ENCODE assay signal across 17 mouse cellular contexts in the genomic region with DNA sequence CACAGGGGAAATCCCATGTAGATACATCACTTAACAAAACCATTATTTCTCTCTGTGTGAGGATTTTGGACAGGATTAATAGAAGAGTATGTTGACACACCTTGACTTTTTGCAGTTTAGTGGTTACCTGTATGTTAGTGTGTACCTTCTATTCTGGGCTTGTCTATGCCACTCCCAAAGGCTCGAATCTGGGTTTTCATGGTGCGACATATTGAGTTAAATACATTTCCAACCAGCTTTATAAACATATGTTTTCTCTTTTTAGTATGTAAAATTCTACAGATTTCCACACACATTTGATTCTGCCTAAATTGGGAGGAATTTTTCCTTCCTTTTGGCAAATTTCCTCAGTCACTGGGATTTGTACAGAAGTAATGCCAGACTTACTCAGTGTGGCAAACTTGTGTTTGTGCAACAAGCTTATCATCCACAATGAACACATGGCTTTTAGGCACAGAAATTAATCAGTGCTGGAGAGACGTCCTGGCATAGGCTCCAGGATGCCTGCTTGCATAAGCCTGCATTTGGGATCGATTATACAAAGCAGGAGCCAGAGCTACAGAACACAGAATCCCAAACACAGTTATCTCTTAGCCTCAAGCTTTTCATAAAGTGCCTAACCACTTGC.
DNase-seq lines count a peak whose midpoint lies in the region; ATAC-seq and TF ChIP-seq lines count a peak whose summit lies in the region.
"Had no signal": no experiment of that assay in that cellular context is flagged by ENCODE, and none has a peak within 500 bp of the region (broad histone marks: within the 10 kb centered on the region; RNA-seq: fewer than 3 reads in every experiment).

No protein-coding gene starts in this region.

- no peaks in the 10 kb centered on the region for H3K36me3 ChIP-seq in embryonic facial prominence, embryonic 14.5 days (ENCODE audit: control insufficient read depth, insufficient read depth, low read length)
- no peaks in the 10 kb centered on the region for H3K36me3 ChIP-seq in intestine, postnatal 0 days (ENCODE audit: control insufficient read depth, insufficient read depth)
- H3K36me3 ChIP-seq: heart, embryonic 10.5 days; hindbrain, embryonic 13.5 days; kidney, embryonic 15.5 days; liver, embryonic 12.5 days; midbrain, embryonic 12.5 days had no signal

- H3K4me1 ChIP-seq in embryonic facial prominence, embryonic 14.5 days (ENCODE audit: control insufficient read depth, insufficient read depth, low read length): no peaks in the 10 kb centered on the region; the same call in 1 of the 2 replicates
- no peaks in the 10 kb centered on the region for H3K4me1 ChIP-seq in intestine, postnatal 0 days (replicated peaks; ENCODE audit: control insufficient read depth, insufficient read depth, low read length)
- H3K4me1 ChIP-seq: kidney, embryonic 15.5 days; liver, embryonic 12.5 days had no signal

- H3K4me3 ChIP-seq in gastrocnemius, adult 2 months: no peak overlapping the region
- no peak overlapping the region for H3K4me3 ChIP-seq in embryonic facial prominence, embryonic 14.5 days (ENCODE audit: low read depth, low read length)
- H3K4me3 ChIP-seq in intestine, postnatal 0 days (ENCODE audit: low read depth, low read length): no peak overlapping the region
- H3K4me3 ChIP-seq: heart, embryonic 10.5 days; hindbrain, embryonic 13.5 days; kidney, embryonic 15.5 days; liver, embryonic 12.5 days; midbrain, embryonic 12.5 days; myocyte had no signal

- DNase-seq in gastrocnemius, adult 2 months: peak; percentile 23
- no peak for DNase-seq in gastrocnemius, adult 8-10 months (ENCODE audit: low spot score in 2 of 2)
- peak; percentile 18 for DNase-seq in adipocyte (ENCODE audit: low spot score)
- peak; percentile 80 for DNase-seq in embryonic facial prominence, embryonic 14.5 days (ENCODE audit: low spot score)
- DNase-seq in layer of hippocampus, adult 9-11 months: peak; percentile 82
- no peak for DNase-seq in thymus, postnatal 0 days (ENCODE audit: low spot score)
- DNase-seq in ovary, adult 18-20 months (ENCODE audit: low spot score): no peak
- DNase-seq: gastrocnemius, postnatal 36 days; heart, postnatal 14 days; thymus, postnatal 4 days had no signal

- intact Hi-C loops in gastrocnemius, adult 2 months (cut with DNase I): no loop called here

- no peaks in the 10 kb centered on the region for H3K27me3 ChIP-seq in embryonic facial prominence, embryonic 14.5 days (replicated peaks; ENCODE audit: control insufficient read depth, insufficient read depth, low read length)
- H3K27me3 ChIP-seq in intestine, postnatal 0 days (replicated peaks; ENCODE audit: control insufficient read depth, insufficient read depth, low read length): no peaks in the 10 kb centered on the region
- H3K27me3 ChIP-seq: hindbrain, embryonic 13.5 days; kidney, embryonic 15.5 days; liver, embryonic 12.5 days; midbrain, embryonic 12.5 days had no signal

- TF ChIP-seq CTCF in gastrocnemius, adult 2 months (IDR thresholded peaks at IDR 0.05): no peak
- TF ChIP-seq CTCF in intestine, postnatal 0 days (IDR thresholded peaks at IDR 0.05; ENCODE audit: low read depth): no peak

- H3K4me2 ChIP-seq in embryonic facial prominence, embryonic 14.5 days (ENCODE audit: low read depth, low read length): no peak overlapping the region
- no peak overlapping the region for H3K4me2 ChIP-seq in intestine, postnatal 0 days (replicated peaks; ENCODE audit: low read depth)
- H3K4me2 ChIP-seq: hindbrain, embryonic 13.5 days; kidney, embryonic 15.5 days; liver, embryonic 12.5 days; midbrain, embryonic 12.5 days had no signal

- no peak overlapping the region for H3K9ac ChIP-seq in embryonic facial prominence, embryonic 14.5 days (ENCODE audit: low read depth, low read length)
- H3K9ac ChIP-seq in intestine, postnatal 0 days (ENCODE audit: low read depth, low read length): no peak overlapping the region
- H3K9ac ChIP-seq: hindbrain, embryonic 13.5 days; kidney, embryonic 15.5 days; liver, embryonic 12.5 days; midbrain, embryonic 12.5 days had no signal

- no peak overlapping the region for H3K27ac ChIP-seq in gastrocnemius, adult 2 months
- H3K27ac ChIP-seq in embryonic facial prominence, embryonic 14.5 days (replicated peaks; ENCODE audit: low read depth, low read length): no peak overlapping the region
- no peak overlapping the region for H3K27ac ChIP-seq in intestine, postnatal 0 days (ENCODE audit: low read depth, low read length)
- H3K27ac ChIP-seq: heart, embryonic 10.5 days; hindbrain, embryonic 13.5 days; kidney, embryonic 15.5 days; liver, embryonic 12.5 days; midbrain, embryonic 12.5 days had no signal

- 46% methylated on average over 4 of the region's 4 CpGs for WGBS in embryonic facial prominence, embryonic 14.5 days
- 71% methylated on average over 4 of the region's 4 CpGs for WGBS in intestine, postnatal 0 days

- no peak for ATAC-seq in embryonic facial prominence, embryonic 14.5 days (ENCODE audit: low read depth)
- no peak for ATAC-seq in intestine, postnatal 0 days
- ATAC-seq: liver, embryonic 12.5 days had no signal

- H3K9me3 ChIP-seq in embryonic facial prominence, embryonic 14.5 days (ENCODE audit: control insufficient read depth, low read length): no peaks in the 10 kb centered on the region
- H3K9me3 ChIP-seq in intestine, postnatal 0 days (ENCODE audit: control insufficient read depth): no peaks in the 10 kb centered on the region
- H3K9me3 ChIP-seq: heart, embryonic 10.5 days; hindbrain, embryonic 13.5 days; kidney, embryonic 15.5 days; liver, embryonic 12.5 days; midbrain, embryonic 12.5 days had no signal

Comparison
In these comparisons a context has a peak if more than half of its experiments do, and no peak if none do; other contexts are left out.
1. DNase-seq: peak in gastrocnemius, adult 2 months (single experiment), adipocyte (single experiment), embryonic facial prominence, embryonic 14.5 days (single experiment) and layer of hippocampus, adult 9-11 months (single experiment); none in gastrocnemius, adult 8-10 months (0 of 2), thymus, postnatal 0 days (single experiment) and ovary, adult 18-20 months (single experiment).